Mouse (Mus musculus): Measurements from ENCODE around the gene Atp2a2.
A peak's percentile ranks its signal among the peaks of the same experiment; 100 is the strongest.
"Not testable (repeated sequence)": the region's sequence is repeated elsewhere in the genome, so short reads cannot be mapped to it uniquely, and the experiment has no call there.

Gene Atp2a2

DNA sequence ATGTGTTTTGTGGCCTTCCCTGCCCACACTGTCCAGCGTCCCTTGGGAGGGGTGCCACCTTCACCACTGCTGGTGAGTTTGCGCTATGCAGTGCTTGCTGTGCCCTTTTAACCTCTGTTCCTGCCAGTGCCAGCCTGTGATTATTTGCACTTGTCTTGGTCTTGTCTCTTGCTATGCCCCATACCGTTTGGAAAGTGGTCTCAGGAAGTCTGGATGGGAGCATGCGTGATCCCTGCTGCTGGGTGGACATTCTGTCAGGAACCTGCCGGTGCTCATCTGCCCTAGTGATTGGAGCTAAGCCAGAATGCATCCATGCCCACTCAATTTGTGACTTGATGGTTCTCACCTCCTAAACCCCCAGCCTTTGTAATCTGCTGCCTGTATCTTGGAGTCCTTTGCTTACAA, 51.1 kb downstream of the Atp2a2 start:
- DNase-seq (ENCODE audit: low spot score in 2 of 2) = no peak

DNA sequence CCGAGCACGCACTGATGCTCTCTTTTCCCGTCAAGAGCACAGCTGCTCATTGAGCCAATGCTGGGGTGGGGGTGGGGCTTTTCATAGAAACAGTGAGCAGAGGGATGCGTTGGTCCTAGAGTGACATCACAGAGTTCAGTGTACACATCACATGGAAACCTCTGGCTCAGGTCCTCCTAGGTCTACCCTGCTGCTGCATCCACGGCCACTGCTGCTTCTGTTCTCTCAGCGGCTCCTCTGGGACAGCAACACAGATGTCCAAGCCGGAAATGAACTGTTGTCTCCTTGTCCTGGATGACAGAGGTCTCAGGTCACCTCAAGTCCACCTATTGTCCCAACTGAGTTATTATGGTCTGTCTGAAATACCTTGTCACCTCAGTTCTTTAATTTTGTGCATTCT, 52.1 kb downstream of the Atp2a2 start:
- no peak for DNase-seq (ENCODE audit: low spot score in 2 of 2)

DNA sequence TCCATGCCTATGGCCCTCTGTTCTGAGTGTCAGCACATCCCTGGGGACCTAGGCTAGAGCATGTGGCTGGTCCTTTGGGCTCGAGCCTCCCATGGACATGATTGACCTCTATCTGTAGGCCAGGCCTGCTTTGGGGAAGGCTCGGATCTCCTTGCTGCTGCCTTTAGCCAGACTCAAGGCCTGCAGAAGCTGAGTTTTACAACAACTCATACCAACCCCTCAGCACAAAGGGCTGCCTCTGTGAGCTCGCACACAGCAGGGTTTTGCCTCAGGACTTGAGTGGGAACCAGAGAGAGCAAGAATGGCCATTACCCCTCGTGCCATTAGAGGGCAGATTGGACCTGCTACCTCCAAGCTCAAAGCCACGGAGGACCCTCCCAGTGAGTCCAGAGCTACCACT, 53.2 kb downstream of the Atp2a2 start:
- no peak for DNase-seq (ENCODE audit: low spot score in 2 of 2)

GRCm38 (mm10) chr5:122447857-122448256, 54.2 kb downstream of the Atp2a2 start:
- DNase-seq (ENCODE audit: low spot score in 2 of 2) = no peak

GRCm38 (mm10) chr5:122445051-122445610, 56.9 kb downstream of the Atp2a2 start:
- DNase-seq (ENCODE audit: low spot score in 2 of 2) = no peak

- DNase-seq (ENCODE audit: low spot score in 2 of 2) = no peak
These were observed 57.5 kb downstream of the Atp2a2 start for GRCm38 (mm10) chr5:122444492-122444891.

DNA sequence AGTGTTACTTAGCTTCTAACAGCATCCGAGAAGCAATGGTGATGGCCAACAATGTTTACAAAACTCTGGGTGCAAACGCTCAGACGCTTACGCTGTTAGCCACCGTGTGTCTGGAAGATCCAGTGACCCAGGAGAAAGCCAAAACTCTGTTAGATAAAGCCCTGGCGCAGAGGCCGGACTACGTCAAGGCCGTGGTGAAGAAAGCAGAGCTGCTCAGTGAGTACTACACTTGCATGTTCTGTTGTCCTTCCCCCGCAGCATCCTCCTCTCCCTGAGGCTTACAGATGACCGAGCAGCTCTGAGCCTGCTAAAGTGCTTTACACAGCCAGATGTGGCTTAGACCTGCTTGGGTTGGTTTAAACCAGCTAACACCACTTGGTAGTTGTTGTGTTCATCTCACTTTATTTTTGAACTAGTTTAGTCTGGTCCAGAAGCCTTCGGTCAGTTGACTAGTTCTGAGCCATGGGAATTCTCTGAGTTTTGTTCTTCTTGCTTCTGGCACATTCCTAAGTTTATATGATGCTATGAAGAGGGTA, 61.9 kb downstream of the Atp2a2 start:
- no peak for DNase-seq (ENCODE audit: low spot score in 2 of 2)

DNA sequence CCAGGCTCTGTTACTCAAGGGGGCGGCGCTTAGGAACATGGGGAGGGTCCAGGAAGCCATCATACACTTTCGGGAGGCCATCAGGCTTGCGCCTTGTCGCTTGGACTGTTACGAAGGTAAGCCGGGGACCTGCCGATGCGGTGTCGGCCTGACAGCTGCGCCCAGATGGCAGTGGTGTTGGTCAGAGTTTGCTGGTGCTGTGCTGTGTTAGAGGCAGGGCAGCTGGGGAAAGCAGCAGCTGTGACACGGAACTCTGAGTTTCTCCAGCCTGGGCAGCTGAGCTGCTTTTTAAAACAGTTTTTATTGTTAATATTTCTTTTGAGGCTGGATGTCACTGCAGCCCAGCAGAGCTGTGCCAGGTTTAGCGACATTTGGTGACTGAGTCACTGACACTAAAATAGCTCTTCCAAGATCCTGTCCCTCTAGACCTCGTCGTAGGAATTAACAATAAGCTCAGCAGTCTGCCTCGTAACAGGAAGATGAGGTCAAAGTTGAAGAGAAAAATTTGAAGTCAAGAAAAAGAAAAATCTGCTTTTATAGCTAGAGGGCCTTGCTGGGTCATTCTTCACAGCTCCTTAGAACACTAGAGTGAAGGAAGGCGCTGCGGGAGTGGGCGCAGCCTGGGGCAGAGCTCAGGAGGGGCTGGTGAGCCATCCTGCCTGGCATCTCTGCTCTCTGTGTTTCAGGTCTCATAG, 62.5 kb downstream of the Atp2a2 start:
- no peak for DNase-seq (ENCODE audit: low spot score in 2 of 2)

- DNase-seq (ENCODE audit: low spot score in 2 of 2) = no peak
These were observed 67.5 kb downstream of the Atp2a2 start for GRCm38 (mm10) chr5:122434541-122434940.

DNA sequence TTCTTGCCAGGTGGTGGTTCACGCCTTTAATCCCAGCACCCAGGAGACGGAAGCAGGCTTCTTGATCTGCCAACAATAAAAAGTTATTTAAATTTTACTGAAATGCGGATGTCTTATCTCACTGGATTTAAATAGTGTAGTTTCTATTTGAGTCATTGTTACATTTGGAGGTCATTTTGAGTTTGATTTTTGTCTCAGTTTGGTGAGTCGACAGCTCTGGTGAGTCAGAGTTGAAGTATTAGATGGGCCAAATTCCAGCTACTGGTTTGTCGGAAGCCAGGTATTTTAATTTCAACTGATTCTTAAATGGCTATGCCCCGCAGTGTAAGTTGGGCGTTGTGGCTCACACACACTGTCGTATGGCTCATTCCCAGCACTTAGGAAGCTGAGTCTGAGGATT, 70.8 kb downstream of the Atp2a2 start:
- DNase-seq (ENCODE audit: low spot score in 2 of 2) = no peak

DNA sequence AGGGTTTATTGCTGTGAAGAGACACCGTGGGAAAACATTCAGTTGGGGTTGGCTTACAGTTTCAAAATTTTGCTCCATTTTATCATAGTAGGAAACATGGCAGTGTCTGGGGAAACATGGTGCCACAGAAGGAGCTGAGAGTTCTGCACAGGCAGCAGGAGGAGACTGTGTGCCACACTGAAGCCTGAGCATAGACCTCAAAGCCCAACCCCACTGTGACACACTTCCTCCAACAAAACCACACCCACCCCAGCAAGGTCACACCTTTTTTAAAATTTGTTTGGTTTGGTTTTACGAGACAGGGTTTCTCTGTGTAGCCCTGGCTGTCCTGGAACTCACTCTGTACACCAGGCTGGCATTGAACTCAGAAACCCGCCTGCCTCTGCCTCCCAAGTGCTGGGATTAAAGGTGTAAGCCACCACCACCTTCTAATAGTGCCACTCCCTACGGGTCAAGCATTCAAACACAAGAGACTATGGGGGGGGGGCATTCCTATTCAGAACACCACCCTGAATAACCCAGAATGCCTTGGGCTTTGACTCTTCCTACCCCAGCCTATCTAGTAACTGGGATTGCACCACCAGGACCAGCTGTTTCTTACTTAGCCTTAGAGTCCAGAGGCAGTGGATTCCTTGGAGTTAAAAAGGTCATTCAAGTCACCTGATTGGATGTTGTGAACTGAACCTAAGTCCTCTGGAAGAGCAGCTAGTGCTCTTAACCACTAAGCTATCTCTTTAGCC, 71.8 kb downstream of the Atp2a2 start:
- no peak for DNase-seq (ENCODE audit: low spot score in 2 of 2)

DNA sequence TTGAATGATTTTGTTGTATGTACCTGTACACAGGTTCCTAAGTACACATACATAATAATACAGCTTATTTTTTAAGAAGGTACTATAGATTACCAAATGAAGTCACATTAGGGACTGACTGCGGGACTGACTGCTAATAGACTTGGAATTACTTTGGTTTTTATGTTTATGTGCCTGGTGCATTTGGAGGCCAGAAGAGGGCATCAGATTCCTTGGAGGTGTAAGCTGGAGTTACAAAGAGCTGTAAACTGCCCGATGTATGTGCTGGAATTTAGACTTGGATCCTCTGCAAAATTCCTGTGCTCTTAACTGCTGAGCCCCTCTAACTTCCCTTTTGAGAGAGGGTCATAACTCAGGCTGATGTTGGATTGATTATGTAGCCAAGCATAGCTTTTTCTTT, 76.5 kb downstream of the Atp2a2 start:
- no peak for DNase-seq (ENCODE audit: low spot score in 2 of 2)

- DNase-seq (ENCODE audit: low spot score in 2 of 2) = no peak
These were observed 78.9 kb downstream of the Atp2a2 start for GRCm38 (mm10) chr5:122423083-122423482.

- DNase-seq (ENCODE audit: low spot score in 2 of 2) = peak; percentile 71 to 85
These were observed 79.7 kb downstream of the Atp2a2 start for GRCm38 (mm10) chr5:122422071-122422964.

DNA sequence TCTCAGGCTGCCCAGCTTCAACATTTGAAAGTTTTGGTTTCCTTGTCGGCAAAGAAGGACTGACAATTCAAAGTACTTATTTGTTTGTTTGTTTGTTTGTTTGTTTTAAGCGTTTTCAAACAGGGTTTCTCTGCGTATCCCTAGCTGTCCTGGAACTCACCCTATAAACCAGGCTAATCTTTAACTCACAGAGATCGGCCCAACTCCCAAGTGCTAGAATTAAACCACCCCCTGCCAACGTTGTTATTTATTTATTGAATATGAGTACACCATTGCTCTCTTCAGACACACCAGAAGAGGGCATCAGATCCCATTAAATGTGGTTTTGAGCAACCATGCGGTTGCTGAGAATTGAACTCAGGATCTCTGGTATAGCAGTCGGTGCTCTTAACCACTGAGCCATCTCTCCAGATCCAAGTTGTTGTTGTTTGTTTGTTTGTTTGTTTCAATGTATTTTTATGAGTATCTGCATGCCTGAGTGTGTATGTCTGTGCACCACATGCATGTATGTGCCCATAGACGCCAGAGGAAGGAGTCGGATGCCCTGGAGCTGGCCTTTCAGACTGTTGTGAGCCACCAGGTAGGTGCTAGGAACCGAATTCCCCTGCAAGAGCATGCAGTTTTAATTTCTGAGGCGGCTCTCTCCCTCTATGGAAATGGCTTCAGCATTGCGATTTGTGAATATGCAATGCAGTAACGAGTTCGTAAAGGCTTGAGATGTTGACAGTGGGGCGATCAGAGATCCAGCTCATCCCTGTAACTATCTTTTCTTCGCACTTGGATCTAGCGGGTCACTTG, 80.6 kb downstream of the Atp2a2 start, which contains the start of gene Anapc7:
Anapc7 (plus strand) TSS at position 423 of the 798 bp plus-strand sequence.
- peak in 1 of 2 experiments; percentile 25 for DNase-seq (ENCODE audit: low spot score in 2 of 2)

- DNase-seq (ENCODE audit: low spot score in 2 of 2) = not testable (repeated sequence)
These were observed 81.3 kb downstream of the Atp2a2 start for GRCm38 (mm10) chr5:122420676-122421075.

DNA sequence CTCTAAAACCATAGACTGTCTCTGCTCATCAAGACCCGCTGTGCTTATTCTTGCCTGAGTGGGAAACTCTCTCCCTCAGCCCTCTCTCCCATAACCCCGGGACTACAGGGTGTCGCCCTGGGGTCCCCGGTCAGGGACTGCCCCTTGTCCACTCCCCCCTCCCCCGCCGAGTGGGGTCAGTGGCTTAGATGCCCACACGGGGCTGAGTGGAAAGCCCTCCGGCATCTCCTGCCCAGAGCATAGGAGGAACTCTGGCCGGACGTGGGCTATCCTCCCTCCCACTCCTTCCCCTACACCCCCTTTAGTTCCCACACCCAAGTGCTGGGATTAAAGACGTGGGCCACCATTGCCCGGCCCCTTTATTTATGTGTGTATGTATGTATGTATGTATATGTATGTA, 86.6 kb downstream of the Atp2a2 start:
- DNase-seq (ENCODE audit: low spot score in 2 of 2) = no peak

GRCm38 (mm10) chr5:122414351-122414750, 87.7 kb downstream of the Atp2a2 start:
- DNase-seq (ENCODE audit: low spot score in 2 of 2) = no peak

- DNase-seq (ENCODE audit: low spot score in 2 of 2) = no peak
These were observed 89.2 kb downstream of the Atp2a2 start for GRCm38 (mm10) chr5:122412826-122413225.

DNA sequence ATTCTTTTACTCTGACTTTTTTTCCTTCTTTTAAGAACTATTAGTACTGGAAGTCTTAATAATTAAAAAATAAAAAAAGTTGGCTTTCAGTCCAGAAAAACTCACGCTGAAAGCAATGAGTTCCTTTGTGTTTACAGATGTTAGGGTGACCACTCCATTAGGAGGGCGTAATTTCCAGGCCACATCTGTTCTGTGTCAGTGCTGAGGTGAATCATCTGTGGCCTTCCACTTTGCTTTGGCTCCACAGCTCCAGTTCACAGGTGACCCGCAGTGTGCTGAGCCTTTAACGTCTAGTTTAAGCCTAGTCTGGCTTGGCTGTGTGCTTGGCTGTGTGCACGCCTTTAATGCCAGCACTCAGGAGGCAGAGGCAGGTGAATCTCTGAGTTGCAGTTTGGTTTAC, 90.1 kb downstream of the Atp2a2 start:
- DNase-seq (ENCODE audit: low spot score in 2 of 2) = no peak

Measured in frontal cortex, postnatal 10 days (tissue).